Mouse (Mus musculus): Measurements from ENCODE around the gene Stt3b.

The Stt3b gene

GRCm38 (mm10) chr9:115261456-115261855 lies 48.8 kb downstream of the Stt3b start:
- DNase-seq (ENCODE audit: low spot score) = no peak

- no peak for DNase-seq (ENCODE audit: low spot score)
Measured at GRCm38 (mm10) chr9:115260464-115260863, 49.8 kb downstream of the Stt3b start.

- no peak for DNase-seq (ENCODE audit: low spot score)
Measured at GRCm38 (mm10) chr9:115259866-115260265, 50.4 kb downstream of the Stt3b start.

GRCm38 (mm10) chr9:115257733-115258286 lies 52.4 kb downstream of the Stt3b start:
- no peak for DNase-seq (ENCODE audit: low spot score)

GRCm38 (mm10) chr9:115249145-115249544 lies 61.1 kb downstream of the Stt3b start:
- no peak for DNase-seq (ENCODE audit: low spot score)

GRCm38 (mm10) chr9:115245092-115245491 lies 65.1 kb downstream of the Stt3b start:
- no peak for DNase-seq (ENCODE audit: low spot score)

GRCm38 (mm10) chr9:115243630-115244029 lies 66.6 kb downstream of the Stt3b start:
- no peak for DNase-seq (ENCODE audit: low spot score)

- no peak for DNase-seq (ENCODE audit: low spot score)
Measured at GRCm38 (mm10) chr9:115239861-115240260, 70.4 kb downstream of the Stt3b start.

- DNase-seq (ENCODE audit: low spot score) = no peak
Measured at GRCm38 (mm10) chr9:115237943-115238342, 72.3 kb downstream of the Stt3b start.

- DNase-seq (ENCODE audit: low spot score) = no peak
Measured at GRCm38 (mm10) chr9:115236352-115236841, 73.8 kb downstream of the Stt3b start.

- no peak for DNase-seq (ENCODE audit: low spot score)
Measured at GRCm38 (mm10) chr9:115234561-115234960, 75.7 kb downstream of the Stt3b start.

GRCm38 (mm10) chr9:115233721-115234120 lies 76.5 kb downstream of the Stt3b start:
- no peak for DNase-seq (ENCODE audit: low spot score)

- DNase-seq (ENCODE audit: low spot score) = no peak
Measured at GRCm38 (mm10) chr9:115231476-115231875, 78.7 kb downstream of the Stt3b start.

GRCm38 (mm10) chr9:115230141-115230540 lies 80.1 kb downstream of the Stt3b start:
- no peak for DNase-seq (ENCODE audit: low spot score)

GRCm38 (mm10) chr9:115229676-115230075 lies 80.5 kb downstream of the Stt3b start:
- no peak for DNase-seq (ENCODE audit: low spot score)

GRCm38 (mm10) chr9:115229145-115229544 lies 81.1 kb downstream of the Stt3b start:
- DNase-seq (ENCODE audit: low spot score) = no peak

- DNase-seq (ENCODE audit: low spot score) = no peak
Measured at GRCm38 (mm10) chr9:115224744-115225354, 85.4 kb downstream of the Stt3b start.

GRCm38 (mm10) chr9:115221265-115221664 lies 89.0 kb downstream of the Stt3b start:
- DNase-seq (ENCODE audit: low spot score) = no peak

GRCm38 (mm10) chr9:115220466-115220865 lies 89.8 kb downstream of the Stt3b start:
- no peak for DNase-seq (ENCODE audit: low spot score)

- DNase-seq (ENCODE audit: low spot score) = no peak
Measured at GRCm38 (mm10) chr9:115217984-115218383, 92.2 kb downstream of the Stt3b start.

- peak; percentile 66 for DNase-seq (ENCODE audit: low spot score)
Measured at GRCm38 (mm10) chr9:115215830-115216701, 94.2 kb downstream of the Stt3b start.

GRCm38 (mm10) chr9:115214572-115215571 lies 95.3 kb downstream of the Stt3b start:
- DNase-seq (ENCODE audit: low spot score) = no peak

Measured in testis, postnatal 14 days (tissue).